Mouse (Mus musculus): Measurements from ENCODE around the gene Bckdk.

Gene Bckdk

DNA sequence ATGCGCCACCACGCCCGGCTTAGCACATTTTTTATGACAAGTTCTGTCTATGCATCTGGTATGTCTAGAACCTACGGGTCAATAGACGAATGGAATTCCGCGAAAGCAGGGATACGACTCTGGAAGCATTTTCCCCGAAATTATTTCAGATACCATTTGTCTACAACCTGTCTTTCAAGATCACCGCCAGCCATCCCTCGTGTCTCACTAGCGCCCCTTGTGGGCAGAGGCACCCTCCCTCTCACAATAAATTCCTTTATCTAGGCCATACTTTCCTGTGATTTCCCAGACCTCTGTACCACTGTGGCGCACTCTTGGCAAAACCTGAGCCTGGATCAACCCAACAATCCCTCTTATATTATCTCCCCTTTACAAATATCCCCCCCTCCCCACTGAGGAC is 7.5 kb upstream of the Bckdk start:
- DNase-seq: peak; percentile 79 to 83

DNA sequence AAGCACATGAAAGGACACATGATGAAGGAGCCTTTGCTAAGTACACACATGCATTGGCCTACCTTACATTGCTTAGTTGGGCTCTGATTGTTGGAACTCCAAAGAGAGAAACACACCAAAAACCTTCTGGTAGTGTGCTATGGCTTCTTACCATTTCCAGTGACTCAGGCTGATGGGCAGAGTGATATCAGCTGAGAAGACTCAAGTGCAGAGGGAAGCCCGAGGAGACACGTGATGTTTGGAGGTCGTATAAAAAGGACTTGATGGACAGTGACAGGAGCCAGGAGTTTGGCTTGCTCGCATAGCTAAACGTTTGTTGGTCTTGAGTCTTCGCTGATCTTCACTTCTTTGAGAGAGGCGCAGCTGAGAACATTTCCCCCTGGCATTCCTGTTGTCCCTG is 6.3 kb upstream of the Bckdk start:
- DNase-seq: no peak

DNA sequence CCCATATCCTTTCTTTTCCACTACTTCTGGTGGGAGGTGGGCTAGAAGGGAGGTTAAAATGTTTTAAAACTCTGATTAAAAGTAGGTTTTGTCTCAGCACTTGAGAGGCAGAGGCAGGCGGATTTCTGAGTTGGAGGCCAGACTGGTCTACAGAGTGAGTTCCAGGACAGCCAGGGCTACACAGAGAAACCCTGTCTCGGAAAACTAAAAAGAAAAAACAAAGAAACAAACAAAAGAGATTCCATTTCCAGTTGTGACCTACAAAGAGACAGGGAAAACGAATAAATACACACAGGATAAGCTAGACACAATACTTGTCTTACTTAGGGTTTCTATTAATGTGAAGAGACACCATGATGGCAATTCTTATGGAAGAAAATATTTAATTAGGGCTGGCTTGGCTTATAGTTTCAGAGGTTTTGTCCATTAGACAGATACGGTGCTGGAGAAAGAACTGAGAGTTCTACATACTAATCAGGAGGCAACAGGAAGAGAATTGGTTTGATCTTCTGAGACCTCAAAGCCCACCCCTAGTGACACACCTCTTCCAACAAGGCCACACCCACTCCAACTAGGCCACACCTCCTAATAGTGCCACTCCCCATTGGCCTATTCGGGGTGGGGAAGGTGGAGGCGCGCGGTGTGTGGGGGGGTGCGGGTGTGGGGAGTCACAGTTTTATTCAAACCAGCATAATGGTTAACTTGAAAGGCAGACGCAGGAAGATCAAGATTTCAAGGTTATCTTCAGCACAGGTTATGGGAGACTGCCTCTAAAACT is 5.5 kb upstream of the Bckdk start:
- peak; percentile 46 to 62 for DNase-seq

- DNase-seq: peak in 1 of 2 experiments; percentile 38
Observed at GRCm38 (mm10) chr7:127899997-127900396, 3.9 kb upstream of the Bckdk start.

GRCm38 (mm10) chr7:127901772-127902171 is 2.1 kb upstream of the Bckdk start:
- DNase-seq: no peak

DNA sequence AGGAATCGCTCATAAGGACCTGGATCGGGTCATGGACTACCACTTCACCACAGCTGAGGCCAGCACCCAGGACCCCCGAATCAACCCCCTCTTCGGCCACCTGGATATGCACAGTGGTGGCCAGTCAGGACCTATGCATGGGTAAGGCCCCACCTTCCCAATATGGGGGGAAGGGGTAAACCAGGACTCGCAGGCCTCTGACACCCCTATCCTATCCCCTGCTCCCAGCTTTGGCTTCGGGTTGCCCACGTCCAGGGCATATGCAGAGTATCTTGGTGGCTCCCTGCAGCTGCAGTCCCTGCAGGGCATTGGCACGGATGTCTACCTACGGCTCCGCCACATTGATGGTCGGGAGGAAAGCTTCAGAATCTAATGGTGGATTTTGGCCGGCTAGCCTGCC is 4.1 kb downstream of the Bckdk start:
- DNase-seq: no peak

GRCm38 (mm10) chr7:127908656-127909055 is 4.8 kb downstream of the Bckdk start:
- no peak for DNase-seq

DNA sequence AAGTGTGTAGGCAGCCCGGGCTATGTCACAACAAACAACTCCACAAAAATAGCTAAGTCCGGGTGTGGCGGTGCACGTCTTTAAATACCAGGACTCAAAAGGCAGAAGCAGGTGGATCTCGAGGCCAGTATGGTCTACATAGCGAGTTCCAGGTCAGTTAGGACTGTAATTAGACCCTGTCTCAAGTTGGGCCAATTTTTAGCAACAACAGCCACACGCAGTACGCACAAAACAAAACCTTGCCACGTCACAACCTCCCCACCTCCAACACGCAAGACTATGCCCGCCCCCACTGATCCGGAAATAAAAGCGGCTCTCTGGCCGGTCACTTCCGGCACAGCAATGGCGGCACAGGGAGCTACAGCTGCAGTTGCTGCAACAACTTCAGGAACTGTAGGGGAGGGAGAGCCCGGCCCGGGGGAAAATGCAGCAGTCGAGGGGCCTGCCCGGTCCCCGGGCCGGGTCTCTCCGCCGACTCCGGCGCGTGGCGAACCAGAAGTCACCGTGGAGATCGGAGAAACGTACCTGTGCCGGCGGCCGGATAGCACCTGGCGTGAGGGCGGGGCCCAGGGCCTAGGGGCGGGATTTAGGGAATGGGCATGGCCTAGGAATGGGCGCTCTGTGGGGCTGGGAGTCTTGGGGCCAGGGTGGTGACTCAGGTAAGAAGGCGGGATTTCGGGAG is 8.4 kb downstream of the Bckdk start, which contains the start of gene Kat8:
Kat8 (plus strand) TSS at position 327 of the 682 bp plus-strand sequence.
- DNase-seq: peak; percentile 94 to 96

GRCm38 (mm10) chr7:127912938-127913337 is 9.1 kb downstream of the Bckdk start:
- DNase-seq: no peak

- DNase-seq: no peak
Observed at GRCm38 (mm10) chr7:127915293-127915692, 11.4 kb downstream of the Bckdk start.

DNA sequence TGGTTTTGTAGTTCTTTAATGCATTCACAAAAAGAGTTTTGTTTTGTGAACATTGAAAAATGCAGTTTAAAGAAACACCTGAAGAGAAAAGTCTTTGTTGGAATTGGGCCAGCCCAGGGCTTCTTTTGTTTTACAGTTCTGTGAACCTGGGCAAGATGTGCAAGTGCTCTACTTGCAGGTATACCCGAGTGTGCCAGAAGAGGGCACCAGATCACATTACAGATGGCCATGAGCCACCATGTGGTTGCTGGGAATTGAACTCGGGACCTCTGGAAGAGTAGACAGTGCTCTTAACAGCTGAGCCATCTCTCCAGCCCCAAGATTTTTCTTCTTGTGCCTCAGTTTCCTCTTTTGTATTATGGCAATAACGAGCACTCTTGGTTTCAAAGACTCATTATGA is 14.3 kb downstream of the Bckdk start:
- peak; percentile 76 to 81 for DNase-seq

- DNase-seq: peak; percentile 65 to 72
Observed at GRCm38 (mm10) chr7:127919290-127919689, 15.4 kb downstream of the Bckdk start.

DNA sequence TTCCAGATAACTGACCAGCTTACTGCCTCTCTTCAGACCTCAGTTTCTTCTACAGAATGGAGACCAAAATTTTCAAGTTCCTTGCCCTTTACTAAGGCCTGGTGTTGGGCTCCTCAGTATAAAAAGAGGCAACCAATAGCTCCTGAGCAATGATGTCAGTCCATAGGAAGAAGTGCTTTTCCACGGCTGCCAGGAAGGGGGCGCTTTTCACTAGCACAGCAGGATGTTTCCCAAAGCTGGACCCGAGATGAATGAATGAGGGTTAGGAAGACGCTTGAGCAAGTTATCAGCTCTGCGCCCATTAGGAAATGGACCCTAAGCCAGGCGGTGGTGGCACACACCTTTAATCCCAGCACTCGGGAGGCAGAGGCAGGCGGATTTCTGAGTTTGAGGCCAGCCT is 17.6 kb downstream of the Bckdk start:
- peak; percentile 62 to 75 for DNase-seq

DNA sequence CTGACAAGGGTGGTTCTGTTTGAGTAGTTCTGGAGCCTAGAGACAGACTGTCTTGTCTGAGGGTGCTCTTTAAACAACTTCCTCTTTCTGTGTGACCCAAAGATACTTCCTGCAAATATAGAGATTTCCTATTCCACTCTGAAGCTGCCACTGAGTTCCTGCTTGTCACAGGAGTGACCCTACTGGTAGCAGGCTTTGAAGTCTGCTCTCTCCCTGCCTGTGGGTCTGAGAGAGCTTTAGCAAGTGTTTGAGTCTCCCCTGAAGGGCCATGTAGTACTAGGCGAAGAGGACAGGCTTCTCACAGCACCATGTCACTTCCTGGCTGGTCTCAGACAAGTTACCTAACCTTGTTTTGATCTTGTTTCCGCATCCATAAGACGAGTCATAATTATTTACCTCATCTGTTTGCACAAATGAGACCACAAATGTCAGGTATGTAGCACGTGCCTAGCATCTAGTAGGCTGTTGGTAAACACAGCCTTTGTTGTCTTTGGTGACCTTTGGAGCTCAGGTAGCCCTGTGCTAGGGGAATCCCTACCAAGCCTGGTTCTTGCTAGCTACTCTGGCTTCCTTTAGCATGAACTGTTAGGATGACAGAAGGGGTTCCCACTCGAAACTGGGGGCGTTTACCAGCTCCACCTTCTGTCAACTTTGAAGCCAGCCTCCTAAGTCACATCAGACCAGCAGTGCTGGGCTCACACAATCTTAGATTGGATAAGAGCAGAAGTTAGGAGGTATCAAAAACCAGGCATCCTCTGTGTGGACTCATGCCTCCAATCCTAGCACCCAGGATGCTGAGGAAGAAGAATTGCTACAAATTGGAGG is 18.8 kb downstream of the Bckdk start:
- DNase-seq: no peak

DNA sequence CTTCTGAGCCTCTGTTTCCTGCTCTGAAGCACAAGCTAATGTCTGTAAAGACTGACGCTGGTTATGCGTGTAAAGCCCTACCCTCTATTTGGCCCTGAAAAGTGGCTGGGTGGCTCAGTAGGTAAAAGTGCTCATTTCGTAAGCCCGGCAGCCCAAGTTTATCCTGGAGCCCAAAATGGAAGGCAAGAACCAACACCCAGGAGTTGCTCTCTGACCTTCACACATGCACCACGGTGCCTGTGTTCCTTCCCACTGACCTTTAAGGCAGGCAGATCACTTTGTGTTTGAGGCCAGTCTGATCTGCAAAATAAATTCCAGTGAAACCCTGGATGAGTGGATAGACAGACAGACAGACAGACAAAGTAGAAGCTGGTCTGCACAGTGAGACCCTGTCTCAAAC is 19.8 kb downstream of the Bckdk start:
- DNase-seq: no peak

- DNase-seq: peak; percentile 80 to 88
Observed at GRCm38 (mm10) chr7:127925252-127925651, 21.4 kb downstream of the Bckdk start.

GRCm38 (mm10) chr7:127926066-127926465 is 22.2 kb downstream of the Bckdk start:
- DNase-seq: peak in 1 of 2 experiments; percentile 57

DNA sequence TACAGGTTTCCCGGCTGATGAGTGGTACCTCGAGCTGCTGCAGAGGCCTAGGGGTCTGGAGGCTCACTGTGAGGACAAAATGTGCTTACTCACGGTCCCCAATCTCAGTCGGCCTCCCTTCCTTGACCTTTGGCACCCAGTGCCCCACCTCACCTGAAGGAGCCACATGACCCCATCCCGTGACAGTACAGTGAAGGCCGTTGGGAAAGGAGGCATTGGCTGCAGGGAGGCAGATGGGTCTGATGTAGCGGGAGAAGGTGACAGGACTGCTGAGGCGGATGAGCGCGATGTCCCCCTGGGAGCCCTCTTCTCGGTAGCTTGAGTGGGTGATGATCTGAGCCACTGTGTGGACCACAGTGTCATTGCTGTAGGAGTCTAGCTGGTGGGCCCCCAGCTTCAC is 23.0 kb downstream of the Bckdk start:
- no peak for DNase-seq

GRCm38 (mm10) chr7:127927726-127928125 is 23.8 kb downstream of the Bckdk start:
- DNase-seq: no peak

DNA sequence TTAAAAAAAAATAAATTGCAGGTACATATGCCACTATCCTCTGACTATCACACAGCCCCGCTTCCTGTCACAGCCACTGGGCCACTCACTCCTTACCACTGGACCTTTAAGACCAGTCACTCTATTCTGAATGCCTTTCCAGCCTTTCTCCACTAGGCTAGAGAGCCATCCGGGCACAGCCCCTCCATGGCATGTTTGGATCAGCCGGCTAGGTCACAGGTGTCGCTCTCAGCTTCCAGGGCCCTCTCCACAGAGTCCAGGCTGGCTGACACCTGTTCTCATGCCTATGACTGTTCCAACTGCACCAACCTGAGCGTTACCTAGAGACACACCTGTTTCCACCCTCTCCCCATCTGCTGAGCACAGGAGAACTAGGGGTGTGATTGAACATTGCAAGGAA is 24.7 kb downstream of the Bckdk start:
- peak; percentile 47 to 72 for DNase-seq

GRCm38 (mm10) chr7:127929923-127930322 is 26.0 kb downstream of the Bckdk start, which contains the start of gene Prss8:
Gene Prss8, minus strand, starts transcription at chr7:127930104.
- DNase-seq: peak; percentile 77 to 87

GRCm38 (mm10) chr7:127930636-127931035 is 26.8 kb downstream of the Bckdk start:
- no peak for DNase-seq
